Mouse (Mus musculus) thymus, adult 2 months (tissue): ENCODE measurements around the gene Atp6v0c.

Experiments
- CTCF ChIP-seq: fragments of 200-500 bp; IDR thresholded peaks from 2 replicates; pipeline ENCODE4 v1.5.1; 2012; ENCODE audit warnings: mild to moderate bottlenecking, control low read depth, low read length, moderate library complexity, borderline replicate concordance; ENCODE audit not compliant: control insufficient read depth, poor library complexity, insufficient read depth; ENCODE audit errors: extremely low read depth
- POLR2A ChIP-seq: fragments of 200-500 bp; IDR thresholded peaks from 2 replicates; pipeline ENCODE4 v1.6.1; 2012; ENCODE audit warnings: mild to moderate bottlenecking, low read length, control low read depth, moderate library complexity; ENCODE audit not compliant: control insufficient read depth, poor library complexity, insufficient read depth; ENCODE audit errors: extremely low read depth

DNA sequence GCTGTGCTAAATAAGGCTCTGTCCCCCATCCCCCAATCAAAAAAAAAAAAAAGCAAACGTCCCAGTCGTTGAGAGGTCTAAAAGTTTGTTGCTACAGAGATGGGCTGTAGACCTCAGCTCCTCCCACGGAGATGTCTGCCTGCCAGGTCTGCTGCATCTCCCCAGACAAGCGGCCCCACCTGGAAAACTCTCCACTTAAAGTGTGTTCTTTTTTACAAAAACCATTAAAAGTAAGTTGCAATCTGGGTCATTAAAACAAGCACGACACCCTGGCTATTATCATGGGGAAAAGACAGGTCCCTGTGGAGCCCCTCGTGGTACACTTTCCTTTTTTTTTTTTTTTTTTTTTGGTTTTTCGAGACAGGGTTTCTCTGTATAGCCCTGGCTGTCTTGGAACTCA, 18.1 kb downstream of the Atp6v0c start:
- TF ChIP-seq POLR2A (no peak), CTCF (no peak)
